Mouse (Mus musculus): ENCODE data around the gene Hsbp1.

GRCm38 (mm10) chr8:119395072-119395950 lies 51.0 kb downstream of the Hsbp1 start:
- TF ChIP-seq CTCF (IDR thresholded peaks at IDR 0.05; ENCODE audit: control insufficient read depth, insufficient read depth, low read length) (no peak), POLR2A (IDR thresholded peaks at IDR 0.05; ENCODE audit: borderline replicate concordance, control insufficient read depth, low read depth, low read length) (no peak)
